Mouse (Mus musculus) hindbrain, embryonic 16.5 days (tissue): ENCODE data around the gene Camkmt. TPM values are rescaled to one million over a fixed set of nuclear protein-coding genes. Genes with fewer than 3 reads are reported as not detected.

ENCODE experiments used
- ATAC-seq: fragments of 200-750 bp; cut with Nextera tagmentation; 2 replicates; pipeline ENCODE4 v1.8.0; 2017; ENCODE audit warnings: moderate TSS enrichment, moderate library complexity
- H3K27ac ChIP-seq: fragments of 300-500 bp; sonication (generic); 2 replicates; pipeline ENCODE4 v1.5.1; 2014; ENCODE audit warnings: low read depth, mild to moderate bottlenecking, control low read depth, low read length, moderate library complexity
- H3K27me3 ChIP-seq: fragments of 300-500 bp; sonication (generic); replicated peaks from 2 replicates; pipeline ENCODE4 v1.6.1; 2014; ENCODE audit warnings: low read length; ENCODE audit not compliant: control insufficient read depth, insufficient read depth
- H3K36me3 ChIP-seq: fragments of 300-500 bp; sonication (generic); 2 replicates; pipeline ENCODE4 v1.6.1; 2014; ENCODE audit warnings: mild to moderate bottlenecking, low read length, moderate library complexity, mixed read lengths; ENCODE audit not compliant: control insufficient read depth, insufficient read depth
- H3K4me1 ChIP-seq: fragments of 300-500 bp; sonication (generic); 2 replicates; pipeline ENCODE4 v1.6.1; 2014; ENCODE audit warnings: low read depth, low read length; ENCODE audit not compliant: control insufficient read depth, insufficient read depth
- H3K4me2 ChIP-seq: fragments of 300-500 bp; sonication (generic); 2 replicates; pipeline ENCODE4 v1.6.1; 2014; ENCODE audit warnings: mild to moderate bottlenecking, low read length, control low read depth, moderate library complexity
- H3K4me3 ChIP-seq: fragments of 300-500 bp; sonication (generic); 2 replicates; pipeline ENCODE4 v1.5.1; 2014; ENCODE audit warnings: mild to moderate bottlenecking, low read length, control low read depth, moderate library complexity
- H3K9ac ChIP-seq: fragments of 300-500 bp; sonication (generic); 2 replicates; pipeline ENCODE4 v1.6.1; 2014; ENCODE audit warnings: low read depth, mild to moderate bottlenecking, control low read depth, low read length, moderate library complexity
- H3K9me3 ChIP-seq: fragments of 300-500 bp; sonication (generic); 2 replicates; pipeline ENCODE4 v1.6.1; 2014; ENCODE audit warnings: mild to moderate bottlenecking, low read length, moderate library complexity; ENCODE audit not compliant: control insufficient read depth
- WGBS: fragments of 180-500 bp; shearing (Covaris S2); extraction: QIAGEN DNeasy Blood & Tissue Kit; methylation state at CpG from one replicate; pipeline ENCODE4 v1.1.7; 2014; 5-methylcytosine and 5-hydroxymethylcytosine counted together
- polyA plus RNA-seq: library from polyadenylated mRNA; unstranded; fragments of >200 nt; fragmentation: Nextera tagmentation; extraction: Ambion mirVana; gene quantifications from 2 replicates; pipeline ENCODE4 v1.2.1, GENCODE M21; 2015

Camkmt gene
- polyA plus RNA-seq, 1 experiment from 2014 or later: 22.9 TPM

GRCm38 (mm10) chr17:85148348-85148747, 58.0 kb downstream of the Camkmt start:
- Histone ChIP-seq H3K4me1 (no peaks in the 10 kb centered on the region), H3K27ac (no peak overlapping the region), H3K4me2 (no peak overlapping the region), H3K36me3 (no peaks in the 10 kb centered on the region), H3K27me3 (no peaks in the 10 kb centered on the region), H3K9ac (no peak overlapping the region), H3K4me3 (no peak overlapping the region), H3K9me3 (no peaks in the 10 kb centered on the region)
- ATAC-seq: no peak
- WGBS: 100% methylated on average over 1 of the region's 1 CpGs

- H3K9me3 ChIP-seq: no peaks in the 10 kb centered on the region
- H3K4me3 ChIP-seq: no peak overlapping the region
- H3K4me1 ChIP-seq: no peaks in the 10 kb centered on the region
- H3K27ac ChIP-seq: no peak overlapping the region
- no peak; the same call in 1 of the 2 replicates for ATAC-seq
- H3K4me2 ChIP-seq: no peak overlapping the region
- no peaks in the 10 kb centered on the region for H3K27me3 ChIP-seq
- 18% methylated on average over 3 of the region's 3 CpGs for WGBS
- no peaks in the 10 kb centered on the region for H3K36me3 ChIP-seq
- H3K9ac ChIP-seq: no peak overlapping the region
Measured at GRCm38 (mm10) chr17:85149211-85149738, 58.9 kb downstream of the Camkmt start.

GRCm38 (mm10) chr17:85151264-85151663, 60.9 kb downstream of the Camkmt start:
- Histone ChIP-seq H3K9ac (no peak overlapping the region), H3K4me3 (no peak overlapping the region), H3K27me3 (no peaks in the 10 kb centered on the region), H3K4me2 (no peak overlapping the region), H3K9me3 (no peaks in the 10 kb centered on the region), H3K36me3 (no peaks in the 10 kb centered on the region), H3K4me1 (no peaks in the 10 kb centered on the region), H3K27ac (no peak overlapping the region)
- ATAC-seq: no peak
- 72% methylated on average over 8 of the region's 8 CpGs for WGBS

- Histone ChIP-seq H3K27me3 (no peaks in the 10 kb centered on the region), H3K4me1 (no peaks in the 10 kb centered on the region), H3K9ac (no peak overlapping the region), H3K36me3 (no peaks in the 10 kb centered on the region), H3K27ac (no peak overlapping the region), H3K4me3 (no peak overlapping the region), H3K4me2 (no peak overlapping the region), H3K9me3 (no peaks in the 10 kb centered on the region)
- ATAC-seq: no peak
- WGBS: 75% methylated on average over 4 of the region's 4 CpGs
Measured at GRCm38 (mm10) chr17:85158202-85158601, 67.8 kb downstream of the Camkmt start.

GRCm38 (mm10) chr17:85159526-85159925, 69.2 kb downstream of the Camkmt start:
- no peaks in the 10 kb centered on the region for H3K9me3 ChIP-seq
- H3K9ac ChIP-seq: no peak overlapping the region
- no peak overlapping the region for H3K4me2 ChIP-seq
- no peaks in the 10 kb centered on the region for H3K36me3 ChIP-seq
- WGBS: 77% methylated on average over 8 of the region's 8 CpGs
- H3K4me3 ChIP-seq: no peak overlapping the region
- no peak for ATAC-seq
- no peak overlapping the region for H3K27ac ChIP-seq
- no peaks in the 10 kb centered on the region for H3K4me1 ChIP-seq
- H3K27me3 ChIP-seq: no peaks in the 10 kb centered on the region

- Histone ChIP-seq H3K27me3 (no peaks in the 10 kb centered on the region), H3K4me1 (no peaks in the 10 kb centered on the region), H3K4me3 (no peak overlapping the region), H3K27ac (no peak overlapping the region), H3K9ac (no peak overlapping the region), H3K36me3 (no peaks in the 10 kb centered on the region), H3K9me3 (no peaks in the 10 kb centered on the region), H3K4me2 (no peak overlapping the region)
- no peak for ATAC-seq
- WGBS: 92% methylated on average over 8 of the region's 8 CpGs
Measured at GRCm38 (mm10) chr17:85160786-85161185, 70.4 kb downstream of the Camkmt start.

GRCm38 (mm10) chr17:85162569-85163271, 72.4 kb downstream of the Camkmt start:
- Histone ChIP-seq H3K9ac (no peak overlapping the region), H3K36me3 (no peaks in the 10 kb centered on the region), H3K27ac (no peak overlapping the region), H3K4me1 (no peaks in the 10 kb centered on the region), H3K4me3 (no peak overlapping the region), H3K27me3 (no peaks in the 10 kb centered on the region), H3K4me2 (no peak overlapping the region), H3K9me3 (no peaks in the 10 kb centered on the region)
- ATAC-seq: no peak
- WGBS: 85% methylated on average over 7 of the region's 7 CpGs

- no peaks in the 10 kb centered on the region for H3K9me3 ChIP-seq
- no peak overlapping the region for H3K27ac ChIP-seq
- ATAC-seq: no peak
- no peaks in the 10 kb centered on the region for H3K27me3 ChIP-seq
- H3K4me1 ChIP-seq: no peaks in the 10 kb centered on the region
- 96% methylated on average over 4 of the region's 4 CpGs for WGBS
- H3K9ac ChIP-seq: no peak overlapping the region
- no peak overlapping the region for H3K4me2 ChIP-seq
- H3K4me3 ChIP-seq: no peak overlapping the region
- H3K36me3 ChIP-seq: no peaks in the 10 kb centered on the region
Measured at GRCm38 (mm10) chr17:85163272-85163610, 72.9 kb downstream of the Camkmt start.

- Histone ChIP-seq H3K9ac (no peak overlapping the region), H3K27me3 (no peaks in the 10 kb centered on the region), H3K9me3 (no peaks in the 10 kb centered on the region), H3K27ac (no peak overlapping the region), H3K4me3 (no peak overlapping the region), H3K4me2 (no peak overlapping the region), H3K4me1 (no peaks in the 10 kb centered on the region), H3K36me3 (no peaks in the 10 kb centered on the region)
- no peak for ATAC-seq
- WGBS: 93% methylated on average over 2 of the region's 2 CpGs
Measured at GRCm38 (mm10) chr17:85168761-85169160, 78.4 kb downstream of the Camkmt start.
